Mouse (Mus musculus) lung, embryonic 16.5 days (tissue): Measurements from ENCODE around the gene Zfp935. TPM values are rescaled to one million over a fixed set of nuclear protein-coding genes. Genes with fewer than 3 reads are reported as not detected.
"Not testable (repeated sequence)": the region's sequence is repeated elsewhere in the genome, so short reads cannot be mapped to it uniquely, and the experiment has no call there.

Source experiments
- ATAC-seq: fragments of 200-750 bp; cut with Nextera tagmentation; 2 replicates; pipeline ENCODE4 v1.8.0; 2017; ENCODE audit warnings: low read depth, mild to moderate bottlenecking, moderate library complexity
- H3K27ac ChIP-seq: fragments of 300-500 bp; sonication (generic); 2 replicates; pipeline ENCODE4 v1.5.1; 2014; ENCODE audit warnings: mild to moderate bottlenecking, control low read depth, low read length
- H3K27me3 ChIP-seq: fragments of 300-500 bp; sonication (generic); 2 replicates; pipeline ENCODE4 v1.6.1; 2014; ENCODE audit warnings: low read depth, low read length, mixed read lengths; ENCODE audit not compliant: control insufficient read depth, insufficient read depth
- H3K36me3 ChIP-seq: fragments of 300-500 bp; sonication (generic); 2 replicates; pipeline ENCODE4 v1.6.1; 2014; ENCODE audit warnings: low read length; ENCODE audit not compliant: control insufficient read depth, insufficient read depth
- H3K4me1 ChIP-seq: fragments of 300-500 bp; sonication (generic); replicated peaks from 2 replicates; pipeline ENCODE4 v1.6.1; 2014; ENCODE audit warnings: low read length, mixed read lengths; ENCODE audit not compliant: control insufficient read depth, insufficient read depth
- H3K4me2 ChIP-seq: fragments of 300-500 bp; sonication (generic); 2 replicates; pipeline ENCODE4 v1.6.1; 2014; ENCODE audit warnings: low read depth, low read length, control low read depth
- H3K4me3 ChIP-seq: fragments of 300-500 bp; sonication (generic); 2 replicates; pipeline ENCODE4 v1.5.1; 2014; ENCODE audit warnings: mild to moderate bottlenecking, low read length, control low read depth
- H3K9ac ChIP-seq: fragments of 300-500 bp; sonication (generic); 2 replicates; pipeline ENCODE4 v1.6.1; 2014; ENCODE audit warnings: low read length, control low read depth
- H3K9me3 ChIP-seq: fragments of 300-500 bp; sonication (generic); 2 replicates; pipeline ENCODE4 v1.6.1; 2016; ENCODE audit warnings: low read length; ENCODE audit not compliant: control insufficient read depth
- WGBS: fragments of 180-500 bp; shearing (Covaris S2); extraction: QIAGEN DNeasy Blood & Tissue Kit; methylation state at CpG from one replicate; pipeline ENCODE4 v1.1.7; 2014; 5-methylcytosine and 5-hydroxymethylcytosine counted together
- polyA plus RNA-seq: library from polyadenylated mRNA; unstranded; fragments of >200 nt; fragmentation: Nextera tagmentation; extraction: Ambion mirVana; gene quantifications from 2 replicates; pipeline ENCODE4 v1.2.1, GENCODE M21; 2015

Zfp935 gene
- polyA plus RNA-seq: not detected in 2 replicates

- 0 out of 2 replicates have a peak, but pooled peaks have one; percentile 43 for ATAC-seq
- not testable (repeated sequence) for H3K27me3 ChIP-seq, H3K36me3 ChIP-seq, H3K9me3 ChIP-seq, H3K4me1 ChIP-seq, H3K27ac ChIP-seq
- Histone ChIP-seq H3K4me3 (peak within 1 kb of the TSS; percentile 50), H3K9ac (peak within 1 kb of the TSS; percentile 61), H3K4me2 (peak within 1 kb of the TSS; percentile 45)
- WGBS: 4% methylated on average over 25 of the region's 27 CpGs
Observed at GRCm38 (mm10) chr13:62558189-62559110, at the start of gene Zfp935. Gene Zfp935 (minus strand): TSS chr13:62558511.

GRCm38 (mm10) chr13:62571099-62571498 lies 12.8 kb upstream of the Zfp935 start, which contains the start of gene Zfp934:
Gene Zfp934 (minus strand): TSS chr13:62571199.
- H3K4me3 ChIP-seq, ATAC-seq, H3K4me2 ChIP-seq, H3K4me1 ChIP-seq, H3K9me3 ChIP-seq, H3K27me3 ChIP-seq, H3K9ac ChIP-seq, H3K36me3 ChIP-seq, H3K27ac ChIP-seq: not testable (repeated sequence)
- 83% methylated on average over 2 of the region's 6 CpGs for WGBS

- WGBS: 11% methylated on average over 1 of the region's 1 CpGs
- not testable (repeated sequence) for H3K36me3 ChIP-seq, H3K27me3 ChIP-seq, H3K27ac ChIP-seq, H3K9ac ChIP-seq, ATAC-seq, H3K9me3 ChIP-seq, H3K4me1 ChIP-seq, H3K4me3 ChIP-seq, H3K4me2 ChIP-seq
Observed at GRCm38 (mm10) chr13:62561696-62562095, 3.4 kb upstream of the Zfp935 start.

GRCm38 (mm10) chr13:62530129-62530528 lies 28.2 kb downstream of the Zfp935 start:
- not testable (repeated sequence) for H3K9me3 ChIP-seq, H3K9ac ChIP-seq, H3K36me3 ChIP-seq, H3K27me3 ChIP-seq, H3K4me3 ChIP-seq, H3K27ac ChIP-seq, ATAC-seq, H3K4me2 ChIP-seq, H3K4me1 ChIP-seq

- not testable (repeated sequence) for H3K27me3 ChIP-seq, H3K4me3 ChIP-seq, ATAC-seq, H3K4me1 ChIP-seq, H3K9me3 ChIP-seq, H3K36me3 ChIP-seq, H3K9ac ChIP-seq, H3K4me2 ChIP-seq, H3K27ac ChIP-seq
- 70% methylated on average over 1 of the region's 1 CpGs for WGBS
Observed at GRCm38 (mm10) chr13:62510641-62511420, 47.5 kb downstream of the Zfp935 start.

- not testable (repeated sequence) for H3K27me3 ChIP-seq, H3K4me2 ChIP-seq, H3K4me3 ChIP-seq, H3K36me3 ChIP-seq, ATAC-seq, H3K27ac ChIP-seq, H3K9me3 ChIP-seq, H3K9ac ChIP-seq, H3K4me1 ChIP-seq
- WGBS: 94% methylated on average over 8 of the region's 8 CpGs
Observed at GRCm38 (mm10) chr13:62472661-62473060, 85.7 kb downstream of the Zfp935 start.

- H3K27me3 ChIP-seq, H3K9me3 ChIP-seq, H3K4me2 ChIP-seq, H3K27ac ChIP-seq, ATAC-seq, H3K9ac ChIP-seq, H3K36me3 ChIP-seq, H3K4me3 ChIP-seq, H3K4me1 ChIP-seq: not testable (repeated sequence)
Observed at GRCm38 (mm10) chr13:62469947-62470346, 88.4 kb downstream of the Zfp935 start.

- ATAC-seq: peak; percentile 100
- H3K27ac ChIP-seq: peak within 1 kb of the TSS; percentile 78
- 1% methylated on average over 28 of the region's 28 CpGs for WGBS
- not testable (repeated sequence) for H3K4me1 ChIP-seq, H3K9me3 ChIP-seq, H3K36me3 ChIP-seq, H3K27me3 ChIP-seq
- H3K4me3 ChIP-seq: peak within 1 kb of the TSS; percentile 73
- H3K4me2 ChIP-seq: peak within 1 kb of the TSS; percentile 39
- peak within 1 kb of the TSS; percentile 81 for H3K9ac ChIP-seq
Observed at GRCm38 (mm10) chr13:62466424-62467334, 91.6 kb downstream of the Zfp935 start, which contains the start of gene Gm49359. Gene Gm49359 (minus strand): TSS chr13:62466832.
